Mouse (Mus musculus) kidney, adult 9 months (tissue): ENCODE measurements at regions not wholly inside any gene's neighbourhood (a gene's known extent, or its start where the extent isn't known, plus 50 kb on each side); places are given as distances from the start of the nearest gene placed in this dataset.

Experiments
- DNase-seq: peaks from one replicate; pipeline ENCODE4 v3.0.0; 2022

- no peak for DNase-seq
These were observed 105.5 kb downstream of the Tpra1 start for GRCm38 (mm10) chr6:89007516-89007915.

GRCm38 (mm10) chr6:89008614-89009171, 106.6 kb downstream of the Tpra1 start:
- peak; percentile 25 for DNase-seq

- DNase-seq: no peak
These were observed 111.1 kb downstream of the Tpra1 start for GRCm38 (mm10) chr6:89012998-89013689.

GRCm38 (mm10) chr6:89013690-89014061, 111.6 kb downstream of the Tpra1 start:
- DNase-seq: no peak

- DNase-seq: no peak
These were observed 122.1 kb downstream of the Tpra1 start for GRCm38 (mm10) chr6:89024101-89024650.

GRCm38 (mm10) chr6:89033433-89034298, 131.6 kb downstream of the Tpra1 start:
- DNase-seq: peak; percentile 25

GRCm38 (mm10) chr6:89034455-89034854, 132.4 kb downstream of the Tpra1 start:
- DNase-seq: peak; percentile 6

- DNase-seq: peak; percentile 2
These were observed 133.2 kb downstream of the Tpra1 start for GRCm38 (mm10) chr6:89035061-89035835.

- DNase-seq: no peak
These were observed 133.7 kb downstream of the Tpra1 start for GRCm38 (mm10) chr6:89035836-89036156.

GRCm38 (mm10) chr6:89037392-89037791, 135.3 kb downstream of the Tpra1 start:
- DNase-seq: no peak

GRCm38 (mm10) chr6:89037901-89038300, 135.8 kb downstream of the Tpra1 start:
- DNase-seq: no peak

- DNase-seq: no peak
These were observed 138.9 kb downstream of the Tpra1 start for GRCm38 (mm10) chr6:89040919-89041318.

GRCm38 (mm10) chr6:89042478-89043239, 140.6 kb downstream of the Tpra1 start:
- no peak for DNase-seq

GRCm38 (mm10) chr6:89045436-89045966, 143.4 kb downstream of the Tpra1 start:
- no peak for DNase-seq

- DNase-seq: peak; percentile 11
These were observed 144.4 kb downstream of the Tpra1 start for GRCm38 (mm10) chr6:89046476-89046875.

- no peak for DNase-seq
These were observed 145.7 kb downstream of the Tpra1 start for GRCm38 (mm10) chr6:89047629-89048332.

GRCm38 (mm10) chr6:89049290-89049689, 147.2 kb downstream of the Tpra1 start:
- no peak for DNase-seq

- DNase-seq: no peak
These were observed 148.7 kb downstream of the Tpra1 start for GRCm38 (mm10) chr6:89050575-89051270.

GRCm38 (mm10) chr6:89052758-89053460, 150.9 kb downstream of the Tpra1 start:
- no peak for DNase-seq

GRCm38 (mm10) chr6:89054060-89054459, 152.0 kb downstream of the Tpra1 start:
- DNase-seq: no peak
